Mouse (Mus musculus): ENCODE results near the gene Poglut1.

DNA sequence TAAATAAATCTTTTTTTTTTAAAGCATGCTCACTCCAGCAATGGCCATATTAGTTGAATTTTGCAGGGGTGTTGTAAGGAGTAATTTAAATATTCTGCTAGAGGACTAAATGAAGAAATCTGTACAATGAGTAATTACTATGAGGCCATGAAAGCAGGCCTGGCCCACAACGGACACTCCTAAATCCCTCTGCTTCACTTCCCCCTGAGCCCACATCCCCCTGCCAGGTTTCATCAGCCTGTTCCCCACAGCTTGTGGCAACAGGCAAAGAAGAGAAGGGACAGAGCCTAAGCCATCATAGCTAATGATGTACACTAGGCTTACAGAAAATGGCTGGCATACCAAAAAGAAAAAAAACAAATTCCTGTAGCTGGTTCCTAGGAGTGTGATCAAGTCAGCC lies 2.1 kb downstream of the Poglut1 start:
- TF ChIP-seq TAL1 (IDR thresholded peaks at IDR 0.05; ENCODE audit: low read length) (no peak), GATA1 (IDR thresholded peaks at IDR 0.05; ENCODE audit: low read length) (no peak)
